Mouse (Mus musculus) thymus, postnatal 25 days (tissue): Measurements from ENCODE around the gene Commd7.

Source experiments
- DNase-seq: peaks from one replicate; pipeline ENCODE4 v3.0.0; 2022

Commd7 gene

DNA sequence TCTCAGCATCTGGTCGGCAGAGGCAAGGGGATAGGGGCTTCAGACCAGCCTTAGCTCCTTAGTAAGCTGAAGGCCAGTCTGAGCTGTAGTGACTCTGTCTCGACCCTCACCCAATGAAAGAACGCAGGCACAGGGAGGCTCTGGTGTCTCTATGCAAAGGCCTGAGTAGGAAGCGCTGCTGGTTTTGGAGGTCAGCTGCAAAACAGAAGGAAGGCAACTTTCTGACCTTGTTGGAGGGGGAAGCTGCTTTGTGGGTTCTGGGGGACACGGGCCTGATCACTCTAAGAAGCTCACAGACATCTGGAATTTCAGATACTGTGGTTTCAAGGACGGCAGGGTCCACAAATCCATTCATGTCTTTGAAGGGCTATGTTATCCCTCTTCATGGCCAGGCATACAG lies 46.6 kb downstream of the Commd7 start:
- no peak for DNase-seq

DNA sequence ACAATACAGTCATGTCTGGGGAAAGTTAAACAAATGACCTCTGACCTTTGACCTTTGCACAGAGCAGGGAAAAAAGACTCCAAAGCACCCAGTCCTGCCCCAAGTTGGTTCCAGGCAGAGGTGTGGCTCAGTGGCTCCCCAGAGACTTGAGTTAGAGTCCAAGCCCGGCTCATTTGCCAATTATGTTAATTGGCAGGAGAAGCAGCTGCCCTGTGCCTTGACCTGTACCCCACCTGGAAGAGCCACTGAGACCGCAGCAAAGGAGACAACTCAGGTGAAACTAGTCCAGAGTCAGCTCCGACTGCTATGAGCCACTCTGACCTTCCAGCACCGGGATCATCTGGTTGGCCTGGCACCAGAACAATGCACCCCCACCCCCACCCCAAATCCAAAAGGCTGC lies 48.2 kb downstream of the Commd7 start:
- no peak for DNase-seq

- no peak for DNase-seq
These were observed 48.9 kb downstream of the Commd7 start for GRCm38 (mm10) chr2:153583641-153584049.

DNA sequence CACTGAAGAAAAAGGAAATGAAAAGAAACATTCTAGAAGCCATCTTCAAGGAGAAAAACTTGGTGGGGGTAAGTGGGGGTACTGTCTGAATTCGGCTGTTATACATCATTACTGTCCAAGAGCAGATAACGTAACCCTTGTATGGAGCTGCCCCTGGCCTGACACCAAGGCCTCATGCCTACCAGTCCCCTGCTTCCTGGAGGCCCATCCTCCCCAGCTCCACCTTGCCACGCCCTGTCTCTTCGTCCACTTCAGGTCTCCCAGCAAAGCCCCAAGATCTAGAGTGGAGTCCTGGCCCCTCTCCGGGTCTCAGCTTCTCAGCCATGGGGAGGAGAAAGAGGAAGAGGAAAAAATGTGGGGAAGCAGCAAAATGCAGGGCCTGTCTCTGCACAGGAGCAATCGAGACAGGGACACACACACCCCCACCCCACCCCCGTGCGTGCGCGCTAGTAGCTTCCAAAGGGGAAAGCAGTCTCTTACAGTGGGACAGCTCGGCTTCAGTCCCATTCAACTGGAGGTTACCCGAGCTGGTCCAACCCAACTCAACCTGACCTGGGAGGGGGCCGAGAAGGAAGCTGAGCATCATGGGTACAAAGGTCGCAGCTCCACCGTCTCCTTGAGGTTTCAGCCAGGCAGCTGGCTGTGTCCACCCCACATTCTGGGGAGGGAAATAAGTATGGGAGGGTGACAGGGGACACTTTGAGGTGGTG lies 49.5 kb downstream of the Commd7 start:
- DNase-seq = no peak

GRCm38 (mm10) chr2:153581416-153581815 lies 51.2 kb downstream of the Commd7 start:
- no peak for DNase-seq

DNA sequence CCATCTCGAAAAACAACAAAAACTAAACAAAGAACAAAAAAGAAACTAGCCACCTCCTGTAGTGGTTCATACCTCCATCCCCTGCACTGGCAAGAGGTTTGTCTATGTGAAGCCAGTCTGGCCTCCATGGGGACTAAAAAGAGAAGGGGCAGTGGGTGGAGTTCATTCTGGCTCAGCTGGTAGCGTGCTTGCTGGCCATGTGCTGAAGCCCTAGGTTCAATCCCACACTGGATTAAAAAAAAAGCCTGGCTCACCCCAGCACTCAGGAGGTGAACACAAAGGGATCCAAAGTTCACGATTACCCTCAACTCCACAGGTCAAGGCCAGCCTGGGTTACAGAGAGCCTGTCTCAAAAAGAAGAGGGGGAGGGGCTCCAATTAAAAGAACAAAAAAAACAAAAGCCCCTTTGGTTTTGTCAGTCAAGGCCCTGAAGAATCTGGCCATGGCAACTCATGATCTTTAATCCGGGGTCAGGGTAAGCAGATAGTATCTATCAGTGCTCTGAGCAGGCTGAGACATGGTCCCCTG lies 52.1 kb downstream of the Commd7 start:
- DNase-seq = no peak

GRCm38 (mm10) chr2:153580042-153580441 lies 52.5 kb downstream of the Commd7 start:
- no peak for DNase-seq

- DNase-seq = no peak
These were observed 55.5 kb downstream of the Commd7 start for GRCm38 (mm10) chr2:153577122-153577521.

DNA sequence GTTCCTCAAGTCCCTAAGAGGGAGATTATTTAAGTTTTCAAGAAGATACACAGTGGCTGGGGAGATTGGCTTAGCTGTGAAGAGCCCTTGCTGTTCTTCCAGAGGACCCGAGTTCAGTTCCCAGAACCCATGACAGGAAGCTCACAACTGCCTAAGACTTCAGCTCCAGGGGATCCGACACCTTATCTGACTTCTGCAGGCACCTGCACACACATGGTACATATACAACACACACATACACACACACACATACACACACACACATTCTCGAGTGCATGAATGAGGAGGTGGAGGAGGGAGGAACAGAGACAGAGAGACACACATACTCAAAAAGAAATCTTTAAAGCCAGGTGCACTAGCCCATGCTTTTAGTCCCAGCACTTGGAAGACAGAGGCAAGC lies 56.4 kb downstream of the Commd7 start:
- DNase-seq = no peak

GRCm38 (mm10) chr2:153575554-153575953 lies 57.0 kb downstream of the Commd7 start:
- no peak for DNase-seq

GRCm38 (mm10) chr2:153573101-153573500 lies 59.5 kb downstream of the Commd7 start:
- no peak for DNase-seq

GRCm38 (mm10) chr2:153568541-153568940 lies 64.0 kb downstream of the Commd7 start:
- no peak for DNase-seq

DNA sequence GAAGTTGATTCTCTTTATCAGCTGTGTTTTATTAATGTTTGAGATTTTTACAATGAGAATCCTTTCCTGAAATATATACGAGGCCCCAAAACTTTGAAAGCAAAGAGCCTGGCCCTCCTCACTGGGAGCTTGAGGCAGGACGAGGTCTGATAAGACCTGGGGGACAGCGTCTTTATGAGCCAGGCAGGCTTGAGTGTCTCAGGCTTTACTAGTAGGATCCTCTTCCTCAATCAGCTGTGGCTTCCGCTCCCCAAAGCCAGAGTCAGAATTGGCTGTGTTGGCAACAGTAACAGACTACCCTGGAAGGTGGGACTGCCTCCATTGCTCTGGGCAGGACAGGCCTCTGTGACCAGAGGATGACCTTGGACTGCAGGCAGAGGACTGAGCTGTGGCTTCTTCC lies 64.6 kb downstream of the Commd7 start:
- no peak for DNase-seq
